Mouse (Mus musculus) liver, embryonic 16.5 days (tissue): Measurements from ENCODE around the gene Scamp5. TPM values are rescaled to one million over a fixed set of nuclear protein-coding genes. Genes with fewer than 3 reads are reported as not detected.
A peak's percentile ranks its signal among the peaks of the same experiment; 100 is the strongest.

Experiments
- ATAC-seq: fragments of 200-750 bp; cut with Nextera tagmentation; 2 replicates; pipeline ENCODE4 v1.8.0; 2017; ENCODE audit warnings: low read depth, mild to moderate bottlenecking, moderate number of reproducible peaks, moderate library complexity
- H3K27ac ChIP-seq: fragments of 300-500 bp; sonication (generic); 2 replicates; pipeline ENCODE4 v1.5.1; 2014; ENCODE audit warnings: mild to moderate bottlenecking, low read length
- H3K27me3 ChIP-seq: fragments of 300-500 bp; sonication (generic); 2 replicates; pipeline ENCODE4 v1.6.1; 2014; ENCODE audit warnings: low read depth, low read length, mixed read lengths; ENCODE audit not compliant: control insufficient read depth, insufficient read depth
- H3K36me3 ChIP-seq: fragments of 300-500 bp; sonication (generic); 2 replicates; pipeline ENCODE4 v1.6.1; 2014; ENCODE audit warnings: mild to moderate bottlenecking; ENCODE audit not compliant: control insufficient read depth, insufficient read depth
- H3K4me1 ChIP-seq: fragments of 300-500 bp; sonication (generic); 2 replicates; pipeline ENCODE4 v1.6.1; 2014; ENCODE audit warnings: low read depth, low read length, mixed read lengths; ENCODE audit not compliant: control insufficient read depth
- H3K4me2 ChIP-seq: fragments of 300-500 bp; sonication (generic); 2 replicates; pipeline ENCODE4 v1.6.1; 2014; ENCODE audit warnings: low read depth, low read length, mixed read lengths
- H3K4me3 ChIP-seq: fragments of 300-500 bp; sonication (generic); 2 replicates; pipeline ENCODE4 v1.5.1; 2014; ENCODE audit warnings: low read depth, mild to moderate bottlenecking, low read length
- H3K9ac ChIP-seq: fragments of 300-500 bp; sonication (generic); 2 replicates; pipeline ENCODE4 v1.6.1; 2014; ENCODE audit warnings: low read depth, low read length
- H3K9me3 ChIP-seq: fragments of 300-500 bp; sonication (generic); replicated peaks from 2 replicates; pipeline ENCODE4 v1.6.1; 2016; ENCODE audit warnings: low read length; ENCODE audit not compliant: control insufficient read depth
- WGBS: fragments of 180-500 bp; shearing (Covaris S2); extraction: QIAGEN DNeasy Blood & Tissue Kit; methylation state at CpG from one replicate; pipeline ENCODE4 v1.1.7; 2014; ENCODE audit not compliant: insufficient replicate concordance; 5-methylcytosine and 5-hydroxymethylcytosine counted together
- polyA plus RNA-seq: library from polyadenylated mRNA; unstranded; fragments of >200 nt; fragmentation: Nextera tagmentation; extraction: Ambion mirVana; gene quantifications from 2 replicates; pipeline ENCODE4 v1.2.1, GENCODE M21; 2015

Scamp5 gene
- 7.8 and 7.9 TPM in 2 replicates for polyA plus RNA-seq

GRCm38 (mm10) chr9:57467896-57468549 is at the start of gene Scamp5:
Scamp5 (minus strand) TSS chr9:57468060.
- peak; percentile 88 for ATAC-seq
- Histone ChIP-seq H3K27me3 (peaks cover 7% of the 10 kb centered on the region), H3K27ac (no peak within 1 kb of the TSS), H3K9me3 (no peaks in the 10 kb centered on the region), H3K4me1 (peaks cover 5% of the 10 kb centered on the region), H3K4me2 (peak within 1 kb of the TSS; percentile 65), H3K36me3 (no peaks in the 10 kb centered on the region), H3K9ac (peak within 1 kb of the TSS; percentile 52), H3K4me3 (peak within 1 kb of the TSS; percentile 65)
- under 1% methylated on average over 48 of the region's 48 CpGs for WGBS

GRCm38 (mm10) chr9:57517113-57517512 is 49.3 kb upstream of the Scamp5 start:
- no peaks in the 10 kb centered on the region for H3K27me3 ChIP-seq
- 8% methylated on average over 3 of the region's 3 CpGs for WGBS
- ATAC-seq, result no peak

GRCm38 (mm10) chr9:57510577-57510976 is 42.7 kb upstream of the Scamp5 start:
- Histone ChIP-seq H3K9ac (no peak overlapping the region), H3K27ac (no peak overlapping the region), H3K9me3 (no peaks in the 10 kb centered on the region), H3K4me1 (peaks cover 17% of the 10 kb centered on the region), H3K36me3 (no peaks in the 10 kb centered on the region), H3K4me2 (no peak overlapping the region), H3K27me3 (peaks cover 19% of the 10 kb centered on the region), H3K4me3 (no peak overlapping the region)
- no peak for ATAC-seq
- 45% methylated on average over 2 of the region's 2 CpGs for WGBS

More at GRCm38 (mm10) chr9:57517113-57517512, 49.3 kb upstream of the Scamp5 start:
- H3K9ac ChIP-seq, result no peak overlapping the region
- H3K4me3 ChIP-seq, result no peak overlapping the region
- peaks cover 6% of the 10 kb centered on the region; the same call in 1 of the 2 replicates for H3K4me1 ChIP-seq
- H3K27ac ChIP-seq, result no peak overlapping the region
- no peaks in the 10 kb centered on the region for H3K36me3 ChIP-seq
- H3K4me2 ChIP-seq, result no peak overlapping the region
- no peaks in the 10 kb centered on the region for H3K9me3 ChIP-seq

- Histone ChIP-seq H3K36me3 (no peaks in the 10 kb centered on the region), H3K27me3 (peaks cover 68% of the 10 kb centered on the region), H3K4me1 (peaks cover 34% of the 10 kb centered on the region), H3K4me3 (no peak overlapping the region), H3K9ac (no peak overlapping the region), H3K4me2 (peak overlapping the region; percentile 2), H3K9me3 (no peaks in the 10 kb centered on the region), H3K27ac (no peak overlapping the region)
- WGBS, result 4% methylated on average over 8 of the region's 8 CpGs
- ATAC-seq, result peak; percentile 99
Observed at GRCm38 (mm10) chr9:57505700-57506099, 37.8 kb upstream of the Scamp5 start.

- Histone ChIP-seq H3K9ac (no peak overlapping the region), H3K27me3 (peaks cover 70% of the 10 kb centered on the region), H3K4me1 (peaks cover 33% of the 10 kb centered on the region), H3K27ac (no peak overlapping the region), H3K4me2 (no peak overlapping the region), H3K36me3 (no peaks in the 10 kb centered on the region), H3K9me3 (no peaks in the 10 kb centered on the region), H3K4me3 (no peak overlapping the region)
- no peak for ATAC-seq
- WGBS, result 42% methylated on average over 10 of the region's 10 CpGs
Observed at GRCm38 (mm10) chr9:57504891-57505290, 37.0 kb upstream of the Scamp5 start.

- Histone ChIP-seq H3K4me2 (peak overlapping the region; percentile 72), H3K4me1 (peaks cover 31% of the 10 kb centered on the region), H3K9ac (no peak overlapping the region; the same call in 1 of the 2 replicates), H3K4me3 (peak overlapping the region; percentile 47), H3K27ac (no peak overlapping the region), H3K36me3 (no peaks in the 10 kb centered on the region), H3K27me3 (peaks cover 74% of the 10 kb centered on the region), H3K9me3 (no peaks in the 10 kb centered on the region)
- 0 out of 2 replicates have a peak, but pooled peaks have one; percentile 22 for ATAC-seq
- WGBS, result 2% methylated on average over 34 of the region's 34 CpGs
Observed at GRCm38 (mm10) chr9:57504381-57504700, 36.5 kb upstream of the Scamp5 start.

- under 1% methylated on average over 46 of the region's 46 CpGs for WGBS
Observed at GRCm38 (mm10) chr9:57503622-57504380, 35.9 kb upstream of the Scamp5 start, which contains the start of gene Rpp25. Rpp25 (plus strand) TSS chr9:57504026.

GRCm38 (mm10) chr9:57502911-57503621 is 35.2 kb upstream of the Scamp5 start:
- Histone ChIP-seq H3K36me3 (no peaks in the 10 kb centered on the region), H3K4me3 (peak overlapping the region; percentile 47), H3K27me3 (peaks cover 76% of the 10 kb centered on the region), H3K9ac (no peak overlapping the region), H3K27ac (no peak overlapping the region), H3K9me3 (no peaks in the 10 kb centered on the region), H3K4me2 (peak overlapping the region; percentile 72), H3K4me1 (peaks cover 31% of the 10 kb centered on the region)
- ATAC-seq, result no peak
- WGBS, result 4% methylated on average over 23 of the region's 23 CpGs

More at GRCm38 (mm10) chr9:57503622-57504380, 35.9 kb upstream of the Scamp5 start, which contains the start of gene Rpp25:
- no peaks in the 10 kb centered on the region for H3K36me3 ChIP-seq
- peaks cover 31% of the 10 kb centered on the region for H3K4me1 ChIP-seq
- no peak for ATAC-seq
- H3K9ac ChIP-seq, result no peak within 1 kb of the TSS; the same call in 1 of the 2 replicates
- H3K4me2 ChIP-seq, result peak within 1 kb of the TSS; percentile 72
- no peaks in the 10 kb centered on the region for H3K9me3 ChIP-seq
- H3K27ac ChIP-seq, result no peak within 1 kb of the TSS
- H3K27me3 ChIP-seq, result peaks cover 76% of the 10 kb centered on the region
- H3K4me3 ChIP-seq, result peak within 1 kb of the TSS; percentile 47
